Mouse (Mus musculus) G1E (cell line): ENCODE measurements around the gene Mmp2.

Source experiments
- CTCF ChIP-seq: IDR thresholded peaks from 2 replicates; pipeline ENCODE4 v1.5.1; 2012; ENCODE audit warnings: low read depth, low read length, inconsistent platforms, mixed read lengths
- GATA1 ChIP-seq: IDR thresholded peaks from 2 replicates; pipeline ENCODE4 v1.6.1; 2012; ENCODE audit warnings: borderline replicate concordance, low read length, inconsistent platforms, mixed read lengths
- POLR2AphosphoS5 ChIP-seq: IDR thresholded peaks from 2 replicates; pipeline ENCODE4 v1.6.1; 2012; ENCODE audit warnings: low read depth, low read length, inconsistent platforms; ENCODE audit not compliant: insufficient replicate concordance
- TAL1 ChIP-seq: conservative IDR thresholded peaks from 2 replicates; pipeline ENCODE4 v1.6.1; 2012; ENCODE audit warnings: low read depth, low read length, inconsistent platforms, mixed read lengths

DNA sequence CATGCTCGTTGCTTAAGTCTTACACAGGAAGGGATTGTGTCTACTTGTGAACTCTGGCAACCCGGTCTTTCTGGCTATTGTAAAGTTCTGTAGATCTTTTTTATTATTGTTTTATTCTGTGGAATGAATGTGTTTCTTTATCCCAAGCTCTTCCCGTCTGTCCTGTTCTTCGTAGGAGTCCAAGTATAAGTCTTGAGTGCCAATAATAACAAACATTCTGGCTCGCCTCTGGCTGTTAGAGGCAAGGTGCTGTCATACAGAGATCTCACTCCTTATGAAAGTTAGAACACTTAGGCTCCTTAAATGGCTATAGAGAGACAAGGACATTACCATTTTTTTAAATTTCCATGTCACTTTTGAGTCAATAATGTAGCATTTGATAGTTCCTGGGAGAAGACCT, 69.5 kb downstream of the Mmp2 start:
- no peak for TF ChIP-seq CTCF
- no peak for TF ChIP-seq GATA1
- TF ChIP-seq TAL1, result no peak
- TF ChIP-seq POLR2AphosphoS5, result no peak
